Mouse (Mus musculus) small intestine, adult 2 months (tissue): ENCODE measurements around the gene Rita1. TPM values are rescaled to one million over a fixed set of nuclear protein-coding genes. Genes with fewer than 3 reads are reported as not detected.
A peak's percentile ranks its signal among the peaks of the same experiment; 100 is the strongest.

Experiments used
- H3K27ac ChIP-seq: fragments of 200-500 bp; 2 replicates; pipeline ENCODE4 v1.5.1; 2012; ENCODE audit warnings: low read depth, low read length, control low read depth, inconsistent platforms; ENCODE audit not compliant: insufficient read depth
- H3K27me3 ChIP-seq: fragments of 200-500 bp; 2 replicates; pipeline ENCODE4 v1.6.1; 2012; ENCODE audit warnings: mild to moderate bottlenecking, moderate library complexity, low read length, inconsistent platforms; ENCODE audit not compliant: control insufficient read depth, insufficient read depth
- H3K36me3 ChIP-seq: fragments of 200-500 bp; 2 replicates; pipeline ENCODE4 v1.6.1; 2012; ENCODE audit warnings: mild to moderate bottlenecking, low read length, control low read depth, inconsistent platforms; ENCODE audit not compliant: control insufficient read depth, insufficient read depth
- H3K4me1 ChIP-seq: fragments of 200-500 bp; 2 replicates; pipeline ENCODE4 v1.6.1; 2012; ENCODE audit warnings: low read length, inconsistent platforms, mixed read lengths; ENCODE audit not compliant: control insufficient read depth, insufficient read depth, insufficient read length
- H3K4me3 ChIP-seq: fragments of 200-500 bp; 2 replicates; pipeline ENCODE4 v1.5.1; 2012; ENCODE audit warnings: low read depth, mild to moderate bottlenecking, control low read depth, inconsistent platforms, low read length, moderate library complexity
- CTCF ChIP-seq: fragments of 200-500 bp; IDR thresholded peaks from 2 replicates; pipeline ENCODE4 v1.5.1; 2012; ENCODE audit warnings: low read depth, mild to moderate bottlenecking, control low read depth, inconsistent platforms, low read length, moderate library complexity, mixed read lengths; ENCODE audit not compliant: insufficient replicate concordance, insufficient read length; ENCODE audit errors: extremely low read depth
- POLR2A ChIP-seq: fragments of 200-500 bp; IDR thresholded peaks from 2 replicates; pipeline ENCODE4 v1.6.1; 2012; ENCODE audit warnings: low read depth, mild to moderate bottlenecking, control low read depth, inconsistent platforms, low read length, moderate library complexity
- WGBS: fragments of 180-500 bp; shearing (Covaris S2); methylation state at CpG from one replicate; pipeline ENCODE4 v1.1.7; 2018; 5-methylcytosine and 5-hydroxymethylcytosine counted together
- polyA plus RNA-seq: library from polyadenylated mRNA; depleted of rRNA; stranded (reverse); fragments of >200 nt; gene quantifications from 2 replicates; pipeline ENCODE4 v1.2.3, GENCODE M21; 2012

Gene Rita1
- polyA plus RNA-seq, 1 experiment, result 12.1 TPM

DNA sequence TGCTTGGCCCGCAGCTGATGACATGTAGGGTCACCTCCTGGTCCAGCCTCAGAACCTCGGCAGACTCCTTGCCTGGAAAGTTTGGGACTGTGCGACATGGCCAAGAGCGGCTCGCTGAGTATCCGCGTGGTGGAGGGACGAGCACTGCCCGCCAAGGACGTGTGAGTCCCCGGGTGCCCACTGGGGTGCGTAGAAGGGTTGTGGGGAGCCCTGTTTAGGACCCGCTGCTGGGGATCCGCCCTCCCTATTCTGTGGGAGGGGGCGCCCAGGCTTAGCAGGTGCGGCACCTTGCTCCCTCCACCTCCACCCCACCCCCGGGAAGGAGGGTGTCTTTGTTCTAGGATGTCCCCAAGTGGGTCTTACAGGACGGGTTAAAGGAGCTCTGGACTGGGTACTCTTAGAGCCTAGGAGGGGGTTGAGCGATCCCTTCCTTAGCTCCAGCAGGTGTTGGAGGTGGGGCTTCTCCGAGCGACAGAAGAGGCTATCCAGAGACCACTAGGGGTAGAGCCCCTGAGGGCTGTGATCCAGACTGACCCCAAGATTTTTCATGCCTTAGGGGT, 37.1 kb upstream of the Rita1 start:
- Histone ChIP-seq H3K27ac (no peak overlapping the region), H3K27me3 (peaks cover 10% of the 10 kb centered on the region; the same call in 1 of the 2 replicates), H3K4me3 (peak overlapping the region; percentile 51), H3K4me1 (peaks cover 13% of the 10 kb centered on the region), H3K36me3 (no peaks in the 10 kb centered on the region)
- 3% methylated on average over 21 of the region's 21 CpGs for WGBS
- TF ChIP-seq CTCF (no peak), POLR2A (no peak)

DNA sequence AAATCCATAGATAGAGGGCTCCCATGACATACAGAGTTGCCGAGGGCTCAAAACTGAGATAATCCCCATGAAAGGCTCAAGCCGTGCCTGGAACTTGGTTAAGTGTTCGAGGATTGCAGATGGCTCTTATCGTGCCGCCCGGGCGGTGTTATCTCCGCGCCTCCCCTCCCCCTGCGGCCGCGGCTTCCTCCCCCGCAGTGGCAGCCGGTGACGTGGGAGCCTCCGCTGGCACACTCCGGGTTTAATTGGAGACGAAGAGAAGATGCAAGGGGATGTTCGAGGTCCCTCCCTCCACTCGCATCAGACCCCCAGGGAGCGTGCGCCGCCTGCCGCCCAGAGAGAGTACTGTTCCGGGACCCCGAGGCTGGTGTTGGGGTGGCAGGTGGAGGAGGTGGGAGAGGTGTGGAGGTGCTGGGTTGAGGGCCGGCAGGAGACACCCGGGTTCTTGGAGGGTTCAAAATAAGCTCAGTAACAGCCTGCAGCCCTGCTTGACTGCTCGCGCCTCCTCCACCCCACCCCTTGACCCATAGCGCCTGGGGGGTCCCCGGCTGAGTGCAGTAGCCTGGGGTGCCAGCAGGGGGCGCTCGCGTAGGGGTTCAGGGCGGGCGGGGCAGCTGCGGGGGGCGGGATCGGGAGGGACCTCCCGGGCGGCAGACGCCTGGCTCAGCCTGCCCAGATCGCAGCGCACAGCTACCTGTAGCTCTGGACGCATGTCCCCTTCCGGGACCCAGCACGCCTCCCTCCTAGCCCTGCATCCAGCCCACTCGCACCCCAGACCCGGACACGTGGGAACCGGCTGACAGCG, 36.4 kb upstream of the Rita1 start, which contains the start of gene Rasal1:
TSS of gene Rasal1 (plus strand) at position 244 of the 805 bp plus-strand sequence.
- Histone ChIP-seq H3K27ac (no peak within 1 kb of the TSS), H3K4me3 (peak within 1 kb of the TSS; percentile 51), H3K36me3 (no peaks in the 10 kb centered on the region), H3K4me1 (peaks cover 16% of the 10 kb centered on the region), H3K27me3 (peaks cover 10% of the 10 kb centered on the region; the same call in 1 of the 2 replicates)
- WGBS, result 1% methylated on average over 51 of the region's 53 CpGs
- TF ChIP-seq POLR2A (no peak), CTCF (peak; percentile 60; the same call in 1 of the 2 replicates)

DNA sequence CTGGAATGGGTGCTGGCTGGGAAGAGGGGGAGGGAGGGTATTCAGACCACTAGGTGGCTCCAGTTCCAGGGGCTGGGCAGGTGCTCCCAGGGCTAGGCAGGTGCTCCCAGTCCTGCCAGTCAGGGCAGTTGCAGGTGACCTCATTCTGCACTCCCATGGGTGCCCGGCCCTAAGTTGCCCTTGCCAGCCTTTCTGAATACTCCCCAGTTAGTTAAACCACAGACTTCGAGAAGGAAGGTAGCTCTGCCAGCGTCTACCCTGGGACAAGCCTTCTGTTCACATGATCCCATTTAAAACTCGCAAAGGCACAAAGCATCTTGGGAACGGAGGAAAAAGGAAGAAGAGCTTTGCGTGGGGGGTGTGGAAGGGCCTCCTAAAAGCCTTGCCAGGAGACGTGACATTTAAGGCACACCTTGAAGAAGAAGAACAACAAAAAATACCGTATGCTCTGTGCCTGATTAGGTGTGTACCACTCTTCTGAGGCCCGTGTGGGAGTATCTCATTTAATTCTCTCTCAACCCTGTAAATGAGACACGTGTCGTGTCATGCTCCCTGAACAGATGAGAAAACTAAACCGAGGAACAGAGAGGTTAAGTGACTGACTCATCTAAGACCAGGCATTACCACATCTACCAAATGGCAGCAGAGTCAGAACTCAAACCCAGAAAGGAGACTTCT, 35.6 kb upstream of the Rita1 start:
- no peak overlapping the region for H3K27ac ChIP-seq
- no peaks in the 10 kb centered on the region for H3K36me3 ChIP-seq
- 18% methylated on average over 12 of the region's 12 CpGs for WGBS
- no peak overlapping the region for H3K4me3 ChIP-seq
- TF ChIP-seq CTCF, result no peak
- no peak for TF ChIP-seq POLR2A
- H3K4me1 ChIP-seq, result peaks cover 19% of the 10 kb centered on the region
- peaks cover 10% of the 10 kb centered on the region; the same call in 1 of the 2 replicates for H3K27me3 ChIP-seq

DNA sequence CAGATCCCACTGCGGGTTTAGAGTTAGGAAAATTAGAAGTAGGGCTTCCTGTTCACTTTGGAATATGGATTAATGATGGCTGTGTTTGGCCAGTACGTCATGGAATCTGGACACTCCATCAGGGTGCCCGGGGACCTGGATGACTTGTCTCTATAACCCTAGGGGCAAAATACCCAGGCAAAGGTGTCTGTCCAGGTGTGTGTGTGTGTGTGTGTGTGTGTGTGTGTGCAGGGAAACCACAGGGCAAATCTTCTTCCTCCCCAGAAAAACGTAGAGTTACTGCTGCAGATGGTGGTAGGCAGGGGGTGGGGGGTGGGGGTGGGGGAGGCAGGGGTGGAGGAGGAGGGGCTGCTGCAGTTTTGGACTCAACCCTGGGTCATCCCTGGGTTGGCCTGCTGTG, 35.0 kb upstream of the Rita1 start:
- Histone ChIP-seq H3K4me1 (peaks cover 19% of the 10 kb centered on the region), H3K27ac (no peak overlapping the region)
- 82% methylated on average over 3 of the region's 4 CpGs for WGBS

DNA sequence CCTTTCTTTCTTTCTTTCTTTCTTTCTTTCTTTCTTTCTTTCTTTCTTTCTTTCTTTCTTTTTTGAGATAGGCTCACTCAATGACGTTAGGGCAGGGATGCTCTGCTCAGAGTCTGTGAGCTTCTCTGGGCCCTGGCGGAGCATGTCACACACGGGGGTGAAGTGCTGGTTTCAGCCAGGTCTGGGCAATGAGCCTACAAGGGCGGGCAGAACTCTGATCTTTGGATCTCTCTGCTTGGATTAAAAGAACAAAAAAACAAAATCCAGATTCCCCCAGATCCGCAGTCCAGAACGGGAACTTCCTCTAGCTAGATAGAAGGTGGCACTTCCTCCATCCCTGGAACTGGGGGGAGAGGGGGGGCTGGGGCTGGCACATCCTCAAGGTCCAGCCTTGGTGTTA, 33.5 kb upstream of the Rita1 start:
- Histone ChIP-seq H3K27ac (no peak overlapping the region), H3K27me3 (peaks cover 10% of the 10 kb centered on the region; the same call in 1 of the 2 replicates), H3K36me3 (no peaks in the 10 kb centered on the region), H3K4me3 (no peak overlapping the region), H3K4me1 (peaks cover 14% of the 10 kb centered on the region)
- WGBS, result 14% methylated on average over 6 of the region's 6 CpGs
- TF ChIP-seq CTCF (no peak), POLR2A (no peak)

More for the DNA sequence above, 35.0 kb upstream of the Rita1 start:
- H3K4me3 ChIP-seq, result no peak overlapping the region
- TF ChIP-seq CTCF, result no peak
- H3K27me3 ChIP-seq, result peaks cover 10% of the 10 kb centered on the region; the same call in 1 of the 2 replicates
- no peaks in the 10 kb centered on the region for H3K36me3 ChIP-seq

DNA sequence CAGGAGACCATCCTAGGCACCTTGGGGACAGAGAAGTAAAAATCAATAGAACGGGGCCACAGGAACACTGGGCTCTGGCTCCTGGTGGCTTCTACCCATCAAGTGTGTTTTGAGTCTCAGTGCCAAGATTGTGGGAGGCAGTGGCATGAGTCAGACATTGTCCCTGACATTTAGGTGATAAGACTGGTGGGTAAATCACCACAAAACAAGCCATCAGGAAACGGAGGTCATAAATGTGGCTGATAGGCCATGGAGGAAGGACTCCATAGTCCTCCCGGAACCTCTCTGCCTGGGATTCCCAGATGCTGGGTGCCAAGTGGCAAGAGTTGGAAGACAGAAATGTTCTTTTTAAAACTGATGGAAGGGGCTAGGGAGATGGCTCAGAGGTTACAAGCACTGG, 31.8 kb upstream of the Rita1 start:
- no peaks in the 10 kb centered on the region for H3K36me3 ChIP-seq
- H3K4me3 ChIP-seq, result no peak overlapping the region
- H3K27ac ChIP-seq, result no peak overlapping the region
- TF ChIP-seq POLR2A, result no peak
- TF ChIP-seq CTCF, result no peak
- WGBS, result 13% methylated on average over 3 of the region's 3 CpGs
- peaks cover 7% of the 10 kb centered on the region; the same call in 1 of the 2 replicates for H3K27me3 ChIP-seq
- peaks cover 12% of the 10 kb centered on the region for H3K4me1 ChIP-seq
